Mouse (Mus musculus) lung, adult 2 months (tissue): ENCODE results near the gene Sh3rf3. TPM values are rescaled to one million over a fixed set of nuclear protein-coding genes. Genes with fewer than 3 reads are reported as not detected.

ENCODE experiments used
- DNase-seq: peaks from one replicate; pipeline ENCODE4 v3.0.0; 2022
- H3K4me1 ChIP-seq: fragments of 200-500 bp; 2 replicates; pipeline ENCODE4 v1.6.1; 2011; ENCODE audit warnings: low read length; ENCODE audit not compliant: control insufficient read depth, insufficient read depth
- H3K4me3 ChIP-seq: fragments of 200-500 bp; replicated peaks from 2 replicates; pipeline ENCODE3; 2011; ENCODE audit warnings: low read depth, mild to moderate bottlenecking, control low read depth, low read length; ENCODE audit errors: extremely low read depth
- CTCF ChIP-seq: fragments of 200-500 bp; IDR thresholded peaks from 2 replicates; pipeline ENCODE4 v1.5.1; 2011; ENCODE audit warnings: mild to moderate bottlenecking, low read length, control low read depth; ENCODE audit not compliant: insufficient read depth
- POLR2A ChIP-seq: fragments of 200-500 bp; IDR thresholded peaks from 2 replicates; pipeline ENCODE4 v1.6.1; 2011; ENCODE audit warnings: low read depth, mild to moderate bottlenecking, control low read depth, low read length, borderline replicate concordance; ENCODE audit errors: extremely low read depth
- WGBS: fragments of 180-500 bp; shearing (Covaris S2); methylation state at CpG from one replicate; pipeline ENCODE4 v1.1.7; 2018; 5-methylcytosine and 5-hydroxymethylcytosine counted together
- polyA plus RNA-seq: library from polyadenylated mRNA; depleted of rRNA; stranded (reverse); fragments of >200 nt; gene quantifications from 2 replicates; pipeline ENCODE4 v1.2.3, GENCODE M21; 2012

Sh3rf3 gene
- polyA plus RNA-seq, 1 experiment: 10.1 TPM

DNA sequence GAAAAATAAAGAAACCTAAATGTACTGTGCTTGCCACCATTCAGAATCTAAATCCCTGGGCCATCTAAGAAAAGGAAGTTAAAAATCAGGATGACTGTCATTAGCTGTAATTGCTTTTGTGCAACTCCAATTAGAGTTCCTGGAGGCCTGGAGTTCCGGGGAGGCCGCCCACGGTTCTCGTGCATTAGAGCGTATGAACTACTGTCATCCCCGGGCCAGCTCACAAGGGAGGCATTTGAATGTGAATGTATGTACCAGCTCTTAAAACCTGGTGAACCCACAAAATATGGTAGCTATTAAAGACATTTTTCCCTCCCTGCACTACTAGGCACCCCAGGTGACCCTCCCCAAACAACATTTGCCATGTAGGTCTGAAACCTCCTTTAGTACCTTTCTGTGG, 122.4 kb downstream of the Sh3rf3 start:
- DNase-seq: no peak
- WGBS: 86% methylated on average over 6 of the region's 6 CpGs
- Histone ChIP-seq H3K4me1 (peaks cover 2% of the 10 kb centered on the region), H3K4me3 (no peak overlapping the region)
- TF ChIP-seq CTCF (no peak), POLR2A (no peak)

DNA sequence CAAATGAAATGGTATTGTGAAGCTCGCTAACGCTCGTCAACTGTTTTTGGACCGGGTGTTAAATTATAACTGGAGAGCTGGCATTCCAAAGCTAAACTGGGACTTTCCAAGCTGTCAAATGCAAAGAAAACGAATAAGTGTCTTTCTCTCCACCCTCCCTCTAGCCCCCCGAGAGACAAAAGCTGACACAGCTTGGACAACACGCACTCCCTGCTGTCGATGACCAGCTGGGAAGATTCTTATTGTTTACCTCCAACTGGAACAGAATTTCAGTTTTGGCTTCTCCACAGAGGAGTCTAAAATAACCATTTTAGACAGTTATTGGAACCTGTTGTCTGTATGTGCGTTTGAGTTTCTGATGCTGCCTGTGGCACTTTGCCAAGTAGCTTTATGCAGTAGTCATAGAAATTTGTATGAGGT, 123.3 kb downstream of the Sh3rf3 start:
- TF ChIP-seq CTCF (no peak), POLR2A (no peak)
- H3K4me3 ChIP-seq: no peak overlapping the region
- H3K4me1 ChIP-seq: peaks cover 2% of the 10 kb centered on the region
- 62% methylated on average over 9 of the region's 9 CpGs for WGBS
- no peak for DNase-seq

DNA sequence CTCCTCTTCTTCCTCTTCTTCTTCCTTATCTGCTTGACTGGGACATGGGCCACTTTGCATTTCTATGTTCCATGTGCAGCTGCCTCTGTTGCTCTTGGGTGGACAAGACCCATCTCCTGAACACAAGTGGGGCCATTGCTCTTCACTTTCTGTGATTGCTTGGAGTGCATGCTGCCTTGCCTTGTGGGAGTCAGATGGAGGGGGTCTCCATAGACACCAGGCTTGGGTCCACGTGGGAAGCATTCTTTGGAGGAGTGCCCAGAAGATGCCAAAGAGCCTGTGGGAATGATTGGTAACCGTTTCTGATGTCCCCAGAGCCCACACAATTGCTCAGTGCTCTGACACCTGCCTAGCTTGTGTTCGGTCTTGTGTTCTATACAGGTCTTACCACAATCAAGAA, 124.4 kb downstream of the Sh3rf3 start:
- TF ChIP-seq POLR2A: no peak
- TF ChIP-seq CTCF: no peak
- Histone ChIP-seq H3K4me1 (no peaks in the 10 kb centered on the region; the same call in none of the 2 replicates), H3K4me3 (no peak overlapping the region)
- 51% methylated on average over 3 of the region's 3 CpGs for WGBS
- DNase-seq: no peak

DNA sequence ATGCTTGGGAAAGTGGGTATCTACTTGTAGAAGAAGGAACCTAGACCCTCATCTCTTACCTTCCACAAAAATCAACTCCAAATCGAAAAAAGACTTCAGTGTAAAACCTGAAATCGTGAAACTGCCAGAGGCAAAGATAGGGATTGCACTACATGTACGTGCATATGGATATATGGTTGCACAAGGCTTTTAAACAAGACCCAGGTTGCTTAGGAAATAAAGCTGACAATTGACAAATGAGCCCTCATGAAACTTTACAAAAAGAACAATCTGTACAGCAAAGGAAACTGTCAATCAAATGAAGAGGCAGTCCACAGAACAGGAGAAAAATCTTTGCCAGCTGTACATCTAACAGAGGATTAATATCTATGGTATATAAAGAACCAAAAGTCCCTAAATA, 129.7 kb downstream of the Sh3rf3 start:
- WGBS: 81% methylated on average over 3 of the region's 3 CpGs
- DNase-seq: no peak

DNA sequence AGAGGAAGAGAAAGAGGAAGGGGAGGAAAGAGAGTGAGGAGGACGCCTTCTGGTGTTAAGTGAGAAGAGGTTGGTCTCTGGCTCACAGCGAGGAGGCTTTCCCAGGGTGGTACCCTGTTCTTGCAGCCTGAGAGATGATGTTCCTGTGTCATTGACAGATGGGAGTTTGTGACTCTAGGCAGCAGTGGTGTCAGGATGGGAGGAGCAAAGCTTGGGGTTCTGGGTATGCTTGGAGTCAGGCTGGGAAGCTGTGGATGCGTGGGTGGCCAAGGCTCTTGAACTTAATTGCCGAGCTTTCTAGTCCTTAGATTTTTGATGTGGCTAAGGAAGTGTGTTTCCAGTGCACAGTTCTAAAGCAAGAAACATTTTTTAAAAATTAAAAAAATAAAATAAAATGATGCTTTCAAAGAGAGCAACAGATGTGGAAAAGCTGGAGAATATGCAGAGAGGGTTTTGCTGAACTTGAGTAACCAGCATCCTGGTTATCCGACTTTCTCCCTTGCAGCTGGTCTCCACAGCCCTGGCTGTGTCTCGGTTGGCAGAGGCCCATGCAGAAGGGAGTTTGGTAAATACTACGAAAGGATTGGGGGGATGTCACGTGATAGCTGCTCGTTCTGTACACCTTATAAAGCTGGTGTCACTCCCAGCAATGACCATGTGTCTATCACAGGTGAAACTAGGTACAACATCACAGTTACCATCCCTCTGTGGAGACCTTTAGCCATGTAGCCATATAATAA, 130.7 kb downstream of the Sh3rf3 start:
- 60% methylated on average over 9 of the region's 9 CpGs for WGBS
- DNase-seq: no peak
- TF ChIP-seq POLR2A (no peak), CTCF (no peak)
- Histone ChIP-seq H3K4me3 (no peak overlapping the region), H3K4me1 (no peaks in the 10 kb centered on the region)

More for the DNA sequence above, 129.7 kb downstream of the Sh3rf3 start:
- TF ChIP-seq CTCF (no peak), POLR2A (no peak)
- H3K4me1 ChIP-seq: no peaks in the 10 kb centered on the region
- H3K4me3 ChIP-seq: no peak overlapping the region

DNA sequence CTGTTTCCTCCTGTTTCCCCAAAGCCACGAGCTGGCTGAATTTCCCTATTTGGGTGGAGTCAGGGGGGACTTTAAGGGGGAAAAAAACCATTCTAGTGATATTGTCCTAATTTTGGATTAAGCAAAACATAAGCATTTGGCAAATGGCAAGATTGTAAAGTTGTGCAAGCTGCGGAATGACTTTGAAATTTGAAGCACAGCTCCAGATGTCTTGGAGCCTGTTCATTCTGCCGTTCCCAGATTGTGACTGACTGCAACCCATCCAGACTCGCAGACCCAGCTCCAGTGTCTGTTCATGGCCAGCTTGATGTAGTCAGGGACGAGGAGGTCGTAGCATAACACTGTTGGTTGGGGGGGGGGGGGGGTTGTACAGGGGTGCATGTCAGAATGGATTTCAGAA, 131.8 kb downstream of the Sh3rf3 start:
- 59% methylated on average over 6 of the region's 6 CpGs for WGBS
- Histone ChIP-seq H3K4me1 (no peaks in the 10 kb centered on the region), H3K4me3 (no peak overlapping the region)
- DNase-seq: no peak
- no peak for TF ChIP-seq POLR2A

DNA sequence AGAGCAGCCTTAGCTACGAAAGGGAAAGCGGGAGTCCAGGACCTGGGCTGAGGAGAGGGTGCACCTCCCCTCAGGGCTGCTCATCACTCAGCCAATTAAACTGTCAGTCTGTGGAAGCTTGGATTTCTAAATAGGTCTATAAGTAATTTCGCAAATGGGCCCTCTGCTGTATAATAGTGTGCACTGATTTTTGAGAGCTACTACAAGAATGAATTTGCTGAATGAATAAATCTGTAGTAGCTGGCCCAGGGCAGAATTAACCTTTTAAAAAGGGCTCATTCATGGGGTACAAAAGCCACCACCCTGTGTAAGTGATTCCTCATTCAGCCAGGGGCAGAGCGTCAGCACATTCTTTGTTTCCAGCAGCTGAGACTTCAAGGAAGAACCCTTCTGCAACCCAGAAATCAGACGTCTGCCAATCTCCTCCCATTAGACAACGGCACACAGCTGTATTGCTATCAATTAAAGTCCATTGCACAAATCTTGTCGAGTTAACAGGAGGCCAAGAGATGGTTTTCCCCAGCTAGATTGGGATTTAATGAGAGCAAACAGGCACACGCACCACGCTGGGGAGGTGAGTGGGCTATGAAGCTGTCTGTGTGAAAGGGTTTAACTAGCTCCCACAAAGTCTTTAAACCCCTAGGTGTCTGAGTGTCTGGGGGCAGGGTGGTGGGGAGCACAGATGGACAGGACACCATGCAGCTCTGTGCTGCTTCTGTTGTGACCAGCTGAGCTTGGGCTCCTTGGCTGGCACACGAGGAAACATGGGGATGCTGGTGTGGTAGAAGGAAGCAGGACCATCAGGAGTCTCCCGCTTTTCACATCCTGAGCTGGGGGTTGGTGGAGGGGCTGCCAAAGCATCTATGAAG, 136.8 kb downstream of the Sh3rf3 start:
- 57% methylated on average over 11 of the region's 11 CpGs for WGBS
- TF ChIP-seq CTCF (no peak), POLR2A (no peak)
- Histone ChIP-seq H3K4me1 (no peaks in the 10 kb centered on the region; the same call in 1 of the 2 replicates), H3K4me3 (no peak overlapping the region)
- no peak for DNase-seq

DNA sequence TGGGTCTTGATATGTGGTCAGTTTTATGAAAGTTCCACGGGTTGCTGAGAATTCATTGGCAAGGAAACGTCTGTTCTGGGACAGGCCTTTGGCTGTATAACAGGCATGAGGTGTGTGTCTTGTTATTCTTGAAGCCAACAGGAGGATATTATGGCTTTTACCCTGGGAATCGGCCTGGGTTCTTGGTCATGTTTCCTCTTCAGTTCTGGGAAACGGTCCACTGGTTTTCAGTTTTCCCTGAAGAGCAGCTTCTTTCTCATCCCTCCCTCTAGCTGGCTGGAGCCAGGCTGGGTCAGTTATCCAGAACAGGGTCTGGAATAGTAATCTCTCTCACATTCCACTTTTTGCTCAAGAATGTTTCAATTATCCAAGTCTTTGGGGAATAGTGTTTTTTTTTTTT, 147.0 kb downstream of the Sh3rf3 start:
- 55% methylated on average over 4 of the region's 4 CpGs for WGBS
- Histone ChIP-seq H3K4me1 (no peaks in the 10 kb centered on the region), H3K4me3 (no peak overlapping the region)
- TF ChIP-seq POLR2A (no peak), CTCF (no peak)
- DNase-seq: no peak

DNA sequence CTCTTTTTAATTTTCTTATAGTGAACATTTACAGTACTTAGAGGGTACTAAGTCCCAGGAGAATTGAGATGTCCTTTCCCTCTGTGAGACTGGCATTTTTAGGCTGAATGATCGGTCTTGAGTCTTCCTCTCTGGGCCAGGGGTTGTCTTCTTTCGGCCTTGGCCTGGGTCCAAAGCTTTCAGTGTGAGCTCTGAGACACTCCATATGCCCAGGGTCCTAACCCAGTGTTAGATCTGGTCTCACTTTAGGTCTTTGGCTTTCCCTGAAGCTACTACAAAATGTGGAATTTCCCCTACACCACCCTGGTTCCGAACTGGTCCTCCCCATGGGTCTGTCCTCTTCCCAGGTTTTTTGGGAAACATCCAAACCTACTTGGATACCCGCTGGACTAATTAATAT, 155.1 kb downstream of the Sh3rf3 start:
- Histone ChIP-seq H3K4me1 (no peaks in the 10 kb centered on the region), H3K4me3 (no peak overlapping the region)
- WGBS: 52% methylated on average over 4 of the region's 4 CpGs
- no peak for TF ChIP-seq POLR2A
- TF ChIP-seq CTCF: no peak
- no peak for DNase-seq

DNA sequence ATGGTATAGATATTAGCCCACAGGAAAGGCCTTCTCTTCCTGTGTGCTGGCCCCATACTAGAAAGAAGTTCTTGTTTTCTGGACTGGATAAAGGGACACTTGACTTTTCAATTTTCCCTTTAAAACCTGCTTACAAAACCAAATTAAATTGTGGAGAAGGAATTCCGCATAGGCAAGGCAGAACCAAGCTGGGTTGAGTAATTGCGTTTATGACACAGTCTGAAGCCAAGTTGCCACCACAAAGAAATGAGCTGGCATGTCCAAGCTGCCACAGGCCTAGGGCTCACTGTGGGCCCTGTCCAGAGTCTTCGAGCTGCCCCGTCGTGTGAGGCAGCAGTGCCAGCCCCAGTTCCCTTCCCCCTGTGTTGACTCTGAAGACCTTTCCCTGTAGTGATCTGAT, 156.2 kb downstream of the Sh3rf3 start:
- WGBS: 89% methylated on average over 5 of the region's 5 CpGs
- no peak for TF ChIP-seq POLR2A
- no peak for TF ChIP-seq CTCF
- H3K4me1 ChIP-seq: 0 out of 2 replicates have a peak, but pooled peaks cover 3% of the 10 kb centered on the region
- no peak overlapping the region for H3K4me3 ChIP-seq
- no peak for DNase-seq
